In genomic region chr13:99780751-99781460, GRCm38 (mm10) we compare ENCODE assay signal across 11 mouse cellular contexts.
A peak's percentile ranks its signal among the peaks of the same experiment; 100 is the strongest.
DNase-seq lines count a peak whose midpoint lies in the region; ATAC-seq and TF ChIP-seq lines count a peak whose summit lies in the region.
"Had no signal": no experiment of that assay in that cellular context is flagged by ENCODE, and none has a peak within 500 bp of the region (broad histone marks: within the 10 kb centered on the region; RNA-seq: fewer than 3 reads in every experiment).

No protein-coding gene starts in this region.

- DNase-seq in brain, embryonic 14.5 days (ENCODE audit: low read depth), result peak; percentile 70
- DNase-seq in hindbrain, embryonic 14.5 days (ENCODE audit: low spot score), result peak; percentile 66
- DNase-seq in ovary, postnatal 36 days (ENCODE audit: low spot score), result no peak
- DNase-seq in layer of hippocampus, postnatal 36 days, result no peak
- DNase-seq: adrenal gland, postnatal 36 days; lung, postnatal 10 days had no signal

- 9% methylated on average over 16 of the region's 16 CpGs for WGBS in embryonic facial prominence, embryonic 12.5 days
- 9% methylated on average over 16 of the region's 16 CpGs for WGBS in hindbrain, embryonic 14.5 days
- WGBS in midbrain, embryonic 12.5 days, result 13% methylated on average over 16 of the region's 16 CpGs
- 29% methylated on average over 16 of the region's 16 CpGs for WGBS in intestine, embryonic 15.5 days

- no peaks in the 10 kb centered on the region for H3K36me3 ChIP-seq in embryonic facial prominence, embryonic 12.5 days
- no peaks in the 10 kb centered on the region for H3K36me3 ChIP-seq in hindbrain, embryonic 14.5 days (replicated peaks; ENCODE audit: control insufficient read depth, insufficient read depth)
- no peaks in the 10 kb centered on the region for H3K36me3 ChIP-seq in midbrain, embryonic 12.5 days
- no peaks in the 10 kb centered on the region for H3K36me3 ChIP-seq in intestine, embryonic 15.5 days

- no peak for TF ChIP-seq CTCF in brain, embryonic 14.5 days (IDR thresholded peaks at IDR 0.05; ENCODE audit: borderline replicate concordance, extremely low read depth, insufficient read depth, insufficient read length)

- H3K4me2 ChIP-seq in embryonic facial prominence, embryonic 12.5 days (replicated peaks), result peak overlapping the region; percentile 19
- H3K4me2 ChIP-seq in hindbrain, embryonic 14.5 days (replicated peaks), result peak overlapping the region; percentile 22
- peak overlapping the region; percentile 33 for H3K4me2 ChIP-seq in midbrain, embryonic 12.5 days (replicated peaks)
- no peak overlapping the region; the same call in 1 of the 2 replicates for H3K4me2 ChIP-seq in intestine, embryonic 15.5 days (replicated peaks)

- H3K9me3 ChIP-seq in embryonic facial prominence, embryonic 12.5 days, result no peaks in the 10 kb centered on the region
- no peaks in the 10 kb centered on the region for H3K9me3 ChIP-seq in hindbrain, embryonic 14.5 days (ENCODE audit: control insufficient read depth, low read length)
- no peaks in the 10 kb centered on the region for H3K9me3 ChIP-seq in midbrain, embryonic 12.5 days
- no peaks in the 10 kb centered on the region for H3K9me3 ChIP-seq in intestine, embryonic 15.5 days

- no peaks in the 10 kb centered on the region for H3K27me3 ChIP-seq in embryonic facial prominence, embryonic 12.5 days
- H3K27me3 ChIP-seq in hindbrain, embryonic 14.5 days (ENCODE audit: control insufficient read depth, insufficient read depth, low read length), result no peaks in the 10 kb centered on the region
- H3K27me3 ChIP-seq in midbrain, embryonic 12.5 days, result no peaks in the 10 kb centered on the region
- H3K27me3 ChIP-seq in intestine, embryonic 15.5 days (replicated peaks), result no peaks in the 10 kb centered on the region

- H3K27ac ChIP-seq in embryonic facial prominence, embryonic 12.5 days, result no peak overlapping the region
- peak overlapping the region; percentile 11; the same call in 1 of the 2 replicates for H3K27ac ChIP-seq in hindbrain, embryonic 14.5 days
- H3K27ac ChIP-seq in midbrain, embryonic 12.5 days (replicated peaks), result peak overlapping the region; percentile 49
- no peak overlapping the region for H3K27ac ChIP-seq in intestine, embryonic 15.5 days

- TF ChIP-seq POLR2A in brain, embryonic 14.5 days (IDR thresholded peaks at IDR 0.05; ENCODE audit: borderline replicate concordance, extremely low read depth, insufficient read depth, insufficient read length, poor library complexity, severe bottlenecking), result no peak

- H3K9ac ChIP-seq in embryonic facial prominence, embryonic 12.5 days, result no peak overlapping the region
- no peak overlapping the region for H3K9ac ChIP-seq in hindbrain, embryonic 14.5 days
- H3K9ac ChIP-seq in midbrain, embryonic 12.5 days (replicated peaks), result no peak overlapping the region
- no peak overlapping the region for H3K9ac ChIP-seq in intestine, embryonic 15.5 days

- peaks cover 24% of the 10 kb centered on the region; the same call in 1 of the 2 replicates for H3K4me1 ChIP-seq in embryonic facial prominence, embryonic 12.5 days
- peaks cover 17% of the 10 kb centered on the region for H3K4me1 ChIP-seq in hindbrain, embryonic 14.5 days (replicated peaks; ENCODE audit: control insufficient read depth, insufficient read depth, low read length)
- H3K4me1 ChIP-seq in midbrain, embryonic 12.5 days, result peaks cover 20% of the 10 kb centered on the region
- no peaks in the 10 kb centered on the region for H3K4me1 ChIP-seq in intestine, embryonic 15.5 days (replicated peaks)

- ATAC-seq in embryonic facial prominence, embryonic 12.5 days (ENCODE audit: insufficient number of reproducible peaks, insufficient read depth, low FRiP score, low TSS enrichment), result no peak
- ATAC-seq in hindbrain, embryonic 14.5 days (ENCODE audit: low FRiP score), result peak; percentile 62; the same call in 1 of the 2 replicates
- ATAC-seq in midbrain, embryonic 12.5 days (ENCODE audit: low FRiP score, low read depth), result peak; percentile 65; the same call in 1 of the 2 replicates
- ATAC-seq in activated CD4-positive, CD25-positive, alpha-beta regulatory T cell, adult 4 months, result no peak
- no peak for ATAC-seq in intestine, embryonic 15.5 days
- ATAC-seq: intestine, embryonic 16.5 days had no signal

- H3K4me3 ChIP-seq in embryonic facial prominence, embryonic 12.5 days, result no peak overlapping the region
- H3K4me3 ChIP-seq in hindbrain, embryonic 14.5 days (replicated peaks; ENCODE audit: low read length), result no peak overlapping the region
- no peak overlapping the region for H3K4me3 ChIP-seq in midbrain, embryonic 12.5 days
- H3K4me3 ChIP-seq in intestine, embryonic 15.5 days (replicated peaks), result no peak overlapping the region

Comparison
In these comparisons a context has a peak if more than half of its experiments do, and no peak if none do; other contexts are left out.
1. DNase-seq: peak in brain, embryonic 14.5 days (single experiment) and hindbrain, embryonic 14.5 days (single experiment); none in ovary, postnatal 36 days (single experiment) and layer of hippocampus, postnatal 36 days (0 of 2).
2. ATAC-seq: peak in hindbrain, embryonic 14.5 days (single experiment) and midbrain, embryonic 12.5 days (single experiment); none in embryonic facial prominence, embryonic 12.5 days (single experiment), activated CD4-positive, CD25-positive, alpha-beta regulatory T cell, adult 4 months (single experiment) and intestine, embryonic 15.5 days (single experiment).
3. H3K27ac ChIP-seq: peak in hindbrain, embryonic 14.5 days (single experiment) and midbrain, embryonic 12.5 days (single experiment); none in embryonic facial prominence, embryonic 12.5 days (single experiment) and intestine, embryonic 15.5 days (single experiment).